Mouse (Mus musculus) stomach, postnatal 0 days (tissue): Measurements from ENCODE around the gene Scgb1c1. TPM values are rescaled to one million over a fixed set of nuclear protein-coding genes. Genes with fewer than 3 reads are reported as not detected.

Experiments
- ATAC-seq: fragments of 200-750 bp; cut with Nextera tagmentation; 2 replicates; pipeline ENCODE4 v1.8.0; 2017; ENCODE audit not compliant: low FRiP score, low TSS enrichment
- DNase-seq: peaks from one replicate; pipeline ENCODE4 v3.0.0-alpha.2; 2016; ENCODE audit warnings: low spot score
- H3K27ac ChIP-seq: fragments of 300-500 bp; sonication (generic); replicated peaks from 2 replicates; pipeline ENCODE4 v1.5.1; 2014; ENCODE audit warnings: mild to moderate bottlenecking, control low read depth
- H3K27me3 ChIP-seq: fragments of 300-500 bp; sonication (generic); 2 replicates; pipeline ENCODE4 v1.6.1; 2014; ENCODE audit warnings: low read length; ENCODE audit not compliant: control insufficient read depth, insufficient read depth
- H3K36me3 ChIP-seq: fragments of 300-500 bp; sonication (generic); 2 replicates; pipeline ENCODE4 v1.6.1; 2014; ENCODE audit warnings: low read length, mixed read lengths; ENCODE audit not compliant: control insufficient read depth, insufficient read depth
- H3K4me1 ChIP-seq: fragments of 300-500 bp; sonication (generic); replicated peaks from 2 replicates; pipeline ENCODE4 v1.6.1; 2014; ENCODE audit warnings: antibody characterized with exemption; ENCODE audit not compliant: control insufficient read depth, insufficient read depth
- H3K4me2 ChIP-seq: fragments of 300-500 bp; sonication (generic); replicated peaks from 2 replicates; pipeline ENCODE4 v1.6.1; 2014; ENCODE audit warnings: low read depth, mild to moderate bottlenecking, control low read depth, moderate library complexity
- H3K4me3 ChIP-seq: fragments of 300-500 bp; sonication (generic); 2 replicates; pipeline ENCODE4 v1.5.1; 2014; ENCODE audit warnings: low read depth, low read length, control low read depth
- H3K9ac ChIP-seq: fragments of 300-500 bp; sonication (generic); 2 replicates; pipeline ENCODE4 v1.6.1; 2014; ENCODE audit warnings: mild to moderate bottlenecking, low read length, control low read depth, mixed read lengths
- H3K9me3 ChIP-seq: fragments of 300-500 bp; sonication (generic); 2 replicates; pipeline ENCODE4 v1.6.1; 2016; ENCODE audit warnings: low read length; ENCODE audit not compliant: control insufficient read depth
- CTCF ChIP-seq: IDR thresholded peaks from 2 replicates; pipeline ENCODE4 v1.5.1; 2016; ENCODE audit warnings: antibody characterized with exemption, low read depth, mild to moderate bottlenecking, moderate library complexity
- EP300 ChIP-seq: optimal IDR thresholded peaks from 2 replicates; pipeline ENCODE3; 2016; ENCODE audit warnings: antibody characterized with exemption
- WGBS: fragments of 180-500 bp; shearing (Covaris S2); extraction: QIAGEN DNeasy Blood & Tissue Kit; methylation state at CpG from one replicate; pipeline ENCODE4 v1.1.7; 2014; 5-methylcytosine and 5-hydroxymethylcytosine counted together
- polyA plus RNA-seq: library from polyadenylated mRNA; unstranded; fragments of >200 nt; fragmentation: Nextera tagmentation; extraction: Ambion mirVana; gene quantifications from 2 replicates; pipeline ENCODE4 v1.2.1, GENCODE M21; 2015

Gene Scgb1c1
- polyA plus RNA-seq, 1 experiment from 2014 or later: not detected

DNA sequence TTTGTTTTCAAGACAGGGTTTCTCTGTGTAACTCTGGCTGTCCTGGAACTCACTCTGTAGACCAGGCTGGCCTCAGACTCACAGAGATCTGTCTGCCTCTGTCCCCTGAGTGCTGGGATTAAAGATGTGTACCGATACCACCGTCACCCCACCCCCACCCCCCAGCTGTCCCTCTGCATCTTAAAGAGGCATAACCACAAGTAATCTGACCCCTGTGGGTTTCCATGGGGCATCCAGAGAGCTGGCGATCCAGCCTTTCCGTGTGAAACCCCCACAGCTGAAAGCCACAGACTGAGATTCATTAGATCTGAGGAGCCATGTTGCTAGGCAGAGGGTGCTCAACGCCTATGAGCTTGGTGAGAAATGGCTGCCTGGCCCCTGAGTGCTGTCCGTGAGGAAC, 14.7 kb downstream of the Scgb1c1 start:
- WGBS: 65% methylated on average over 6 of the region's 6 CpGs
- TF ChIP-seq EP300: no peak
- TF ChIP-seq CTCF: no peak
- DNase-seq (no peak), ATAC-seq (no peak)
- no peaks in the 10 kb centered on the region for H3K27me3 ChIP-seq
- H3K9ac ChIP-seq: no peak overlapping the region
- no peaks in the 10 kb centered on the region for H3K9me3 ChIP-seq
- no peak overlapping the region for H3K4me3 ChIP-seq
- peaks cover 9% of the 10 kb centered on the region; the same call in 1 of the 2 replicates for H3K4me1 ChIP-seq
- no peak overlapping the region for H3K4me2 ChIP-seq
- H3K27ac ChIP-seq: no peak overlapping the region
- peaks cover 21% of the 10 kb centered on the region for H3K36me3 ChIP-seq

DNA sequence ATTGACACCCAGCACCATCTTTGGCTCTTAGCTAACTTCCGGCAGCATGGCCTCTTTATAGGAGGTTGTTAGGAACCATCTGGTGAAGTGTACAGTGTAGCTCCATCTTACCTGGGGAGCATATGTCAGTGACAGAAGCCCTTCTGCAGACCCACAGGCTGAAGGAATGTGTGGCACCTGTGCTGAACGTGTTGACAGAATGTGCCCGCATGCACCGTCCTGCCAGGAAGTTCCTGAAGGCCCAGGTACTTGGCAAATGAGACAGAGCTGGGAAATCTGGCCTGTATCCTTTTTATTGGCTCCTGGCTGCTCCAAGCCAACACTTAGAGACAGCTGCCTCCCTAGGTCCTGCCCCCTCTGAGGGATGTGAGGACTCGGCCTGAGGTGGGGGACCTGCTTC, 15.4 kb downstream of the Scgb1c1 start:
- 81% methylated on average over 5 of the region's 5 CpGs for WGBS
- peaks cover 21% of the 10 kb centered on the region for H3K36me3 ChIP-seq
- TF ChIP-seq EP300 (no peak), CTCF (no peak)
- H3K27me3 ChIP-seq: no peaks in the 10 kb centered on the region
- H3K27ac ChIP-seq: no peak overlapping the region
- peaks cover 5% of the 10 kb centered on the region; the same call in 1 of the 2 replicates for H3K4me1 ChIP-seq
- H3K4me2 ChIP-seq: no peak overlapping the region
- no peak for DNase-seq
- H3K9ac ChIP-seq: no peak overlapping the region
- no peak for ATAC-seq
- no peak overlapping the region for H3K4me3 ChIP-seq
- no peaks in the 10 kb centered on the region for H3K9me3 ChIP-seq

DNA sequence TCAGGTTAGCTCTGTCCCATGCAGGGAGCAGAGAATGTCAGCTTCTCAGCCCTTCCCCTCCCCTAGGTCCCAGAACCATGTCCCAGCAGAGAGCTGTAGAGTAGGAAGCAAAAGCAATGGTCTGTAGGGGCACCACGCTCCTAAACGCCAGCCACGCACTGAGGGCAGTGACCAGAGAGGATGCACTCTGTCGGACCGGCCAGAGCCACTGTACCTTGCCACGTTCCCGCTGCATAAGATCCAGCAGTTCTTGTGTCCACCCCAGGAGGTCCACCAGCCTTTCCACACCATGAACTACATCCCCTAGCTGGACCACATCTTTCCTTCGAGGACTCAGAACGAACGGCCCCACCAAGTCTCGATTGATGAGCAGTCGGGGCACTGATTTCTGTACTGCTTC, 19.4 kb downstream of the Scgb1c1 start:
- TF ChIP-seq EP300 (no peak), CTCF (no peak)
- Histone ChIP-seq H3K9me3 (no peaks in the 10 kb centered on the region), H3K36me3 (peaks cover 21% of the 10 kb centered on the region), H3K9ac (no peak overlapping the region), H3K4me3 (no peak overlapping the region), H3K27me3 (no peaks in the 10 kb centered on the region), H3K4me2 (no peak overlapping the region), H3K4me1 (no peaks in the 10 kb centered on the region), H3K27ac (no peak overlapping the region)
- DNase-seq (no peak), ATAC-seq (no peak)
- WGBS: 84% methylated on average over 12 of the region's 12 CpGs

DNA sequence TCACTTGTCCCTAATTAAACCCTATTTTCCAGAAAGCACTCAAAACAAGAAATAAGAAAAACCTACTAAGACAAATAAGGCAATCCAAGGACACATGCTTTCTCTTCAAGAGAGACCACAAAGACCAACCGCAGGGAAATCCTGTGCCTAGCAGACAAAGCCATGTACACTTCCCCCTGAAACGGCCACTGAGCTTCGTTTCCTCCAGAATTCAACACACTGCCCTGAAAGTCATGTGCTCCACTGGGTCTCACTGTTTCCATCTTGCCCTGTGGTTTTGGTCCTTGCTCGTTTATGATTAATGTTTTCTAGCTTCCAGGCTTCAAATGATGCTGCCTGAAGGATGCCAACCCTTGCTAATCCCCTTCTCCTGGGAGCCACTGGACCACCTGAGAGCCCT, 28.9 kb downstream of the Scgb1c1 start:
- 89% methylated on average over 4 of the region's 4 CpGs for WGBS
- Histone ChIP-seq H3K4me1 (no peaks in the 10 kb centered on the region), H3K4me3 (no peak overlapping the region), H3K9ac (no peak overlapping the region), H3K27ac (no peak overlapping the region), H3K4me2 (no peak overlapping the region), H3K36me3 (peaks cover 4% of the 10 kb centered on the region), H3K27me3 (no peaks in the 10 kb centered on the region), H3K9me3 (no peaks in the 10 kb centered on the region)
- no peak for TF ChIP-seq CTCF
- no peak for ATAC-seq
- no peak for DNase-seq

DNA sequence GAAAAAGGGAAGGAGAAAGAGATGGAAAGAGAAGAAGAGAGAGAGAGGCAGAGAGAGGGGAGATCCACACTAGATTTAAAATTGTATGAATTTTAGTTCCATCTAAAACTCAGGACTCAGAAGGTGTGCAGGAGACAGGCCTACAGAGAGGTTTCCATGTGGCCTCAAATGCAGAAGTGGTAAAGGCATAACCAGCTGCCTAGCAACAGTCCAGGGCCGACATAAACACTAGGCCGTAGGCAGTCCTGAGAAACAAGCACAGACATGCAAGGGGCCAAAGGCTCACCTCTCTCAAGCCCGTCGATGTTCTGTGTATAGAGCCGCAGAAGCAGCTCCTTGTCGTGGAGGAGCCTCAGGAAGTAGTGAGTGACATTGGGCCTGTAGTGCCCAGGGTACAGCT, 32.0 kb downstream of the Scgb1c1 start:
- ATAC-seq (no peak), DNase-seq (no peak)
- TF ChIP-seq EP300 (no peak), CTCF (no peak)
- H3K9me3 ChIP-seq: no peaks in the 10 kb centered on the region
- no peak overlapping the region for H3K4me2 ChIP-seq
- no peaks in the 10 kb centered on the region for H3K27me3 ChIP-seq
- H3K4me3 ChIP-seq: no peak overlapping the region
- WGBS: 67% methylated on average over 6 of the region's 6 CpGs
- H3K9ac ChIP-seq: no peak overlapping the region
- no peak overlapping the region for H3K27ac ChIP-seq
- H3K36me3 ChIP-seq: peaks cover 4% of the 10 kb centered on the region
- no peaks in the 10 kb centered on the region for H3K4me1 ChIP-seq

DNA sequence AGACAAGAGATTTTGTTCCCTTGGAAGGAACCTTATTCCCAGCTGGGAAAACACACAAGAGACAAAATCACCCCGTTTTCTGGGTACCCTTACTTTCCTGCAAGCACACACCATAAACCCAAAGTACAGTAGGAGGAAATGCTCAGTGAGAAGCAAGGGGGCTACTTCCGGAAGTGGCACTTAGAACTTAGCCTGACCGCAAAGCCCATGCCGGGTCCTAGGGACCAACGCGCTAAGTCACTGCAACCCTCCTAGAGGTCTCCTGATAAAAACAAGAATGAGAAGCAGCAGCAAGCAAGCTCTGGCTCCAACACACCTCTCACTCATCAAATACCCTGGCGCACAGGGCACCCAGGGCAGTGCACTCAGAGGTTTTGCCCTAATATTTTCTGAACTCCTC, 34.0 kb downstream of the Scgb1c1 start:
- Histone ChIP-seq H3K4me3 (no peak overlapping the region), H3K36me3 (peaks cover 3% of the 10 kb centered on the region), H3K9ac (no peak overlapping the region), H3K4me1 (no peaks in the 10 kb centered on the region), H3K9me3 (no peaks in the 10 kb centered on the region), H3K27ac (no peak overlapping the region), H3K27me3 (no peaks in the 10 kb centered on the region), H3K4me2 (no peak overlapping the region)
- 83% methylated on average over 7 of the region's 7 CpGs for WGBS
- ATAC-seq (no peak), DNase-seq (no peak)
- TF ChIP-seq EP300 (no peak), CTCF (no peak)
